Mouse (Mus musculus) thymus, postnatal 0 days (tissue): ENCODE results near the gene Cd151. TPM values are rescaled to one million over a fixed set of nuclear protein-coding genes. Genes with fewer than 3 reads are reported as not detected.
A peak's percentile ranks its signal among the peaks of the same experiment; 100 is the strongest.

ENCODE experiments used
- DNase-seq: peaks from one replicate; pipeline ENCODE4 v3.0.0-alpha.2; 2015; ENCODE audit warnings: low spot score
- polyA plus RNA-seq: library from polyadenylated mRNA; unstranded; fragments of >200 nt; fragmentation: Nextera tagmentation; extraction: Ambion mirVana; gene quantifications from 2 replicates; pipeline ENCODE4 v1.2.1, GENCODE M21; 2015

The Cd151 gene
- polyA plus RNA-seq, 1 experiment from 2014 or later: 11.7 TPM

- DNase-seq: no peak
Observed at GRCm38 (mm10) chr7:141472226-141472625, 5.0 kb downstream of the Cd151 start.

- DNase-seq: no peak
Observed at GRCm38 (mm10) chr7:141472763-141473162, 5.6 kb downstream of the Cd151 start.

- DNase-seq: no peak
Observed at GRCm38 (mm10) chr7:141474160-141474559, 7.0 kb downstream of the Cd151 start.

GRCm38 (mm10) chr7:141475011-141475804 is 8.0 kb downstream of the Cd151 start, which contains the start of the genes Polr2l and Tspan4:
Gene Polr2l, minus strand, starts transcription at chr7:141475132.
Gene Tspan4, plus strand, starts transcription at chr7:141475240.
- DNase-seq: peak; percentile 89

GRCm38 (mm10) chr7:141475805-141476158 is 8.6 kb downstream of the Cd151 start:
- DNase-seq: no peak

GRCm38 (mm10) chr7:141476226-141476980 is 9.2 kb downstream of the Cd151 start:
- no peak for DNase-seq

GRCm38 (mm10) chr7:141476981-141477370 is 9.8 kb downstream of the Cd151 start:
- no peak for DNase-seq

- no peak for DNase-seq
Observed at GRCm38 (mm10) chr7:141477578-141478269, 10.5 kb downstream of the Cd151 start.

GRCm38 (mm10) chr7:141478270-141478748 is 11.1 kb downstream of the Cd151 start:
- no peak for DNase-seq

- DNase-seq: peak; percentile 87
Observed at GRCm38 (mm10) chr7:141480842-141481497, 13.8 kb downstream of the Cd151 start.

GRCm38 (mm10) chr7:141481498-141482401 is 14.6 kb downstream of the Cd151 start:
- no peak for DNase-seq

- no peak for DNase-seq
Observed at GRCm38 (mm10) chr7:141482531-141483024, 15.4 kb downstream of the Cd151 start.

GRCm38 (mm10) chr7:141483114-141483653 is 16.0 kb downstream of the Cd151 start:
- DNase-seq: no peak

- no peak for DNase-seq
Observed at GRCm38 (mm10) chr7:141484186-141485120, 17.3 kb downstream of the Cd151 start.

- no peak for DNase-seq
Observed at GRCm38 (mm10) chr7:141485186-141485585, 18.0 kb downstream of the Cd151 start.

- no peak for DNase-seq
Observed at GRCm38 (mm10) chr7:141485606-141486005, 18.4 kb downstream of the Cd151 start.

- DNase-seq: no peak
Observed at GRCm38 (mm10) chr7:141486239-141486638, 19.0 kb downstream of the Cd151 start.

GRCm38 (mm10) chr7:141487141-141487540 is 19.9 kb downstream of the Cd151 start:
- DNase-seq: no peak
